Mouse (Mus musculus) heart, embryonic 13.5 days (tissue): Measurements from ENCODE around the gene Cct3. TPM values are rescaled to one million over a fixed set of nuclear protein-coding genes. Genes with fewer than 3 reads are reported as not detected.
"Not testable (repeated sequence)": the region's sequence is repeated elsewhere in the genome, so short reads cannot be mapped to it uniquely, and the experiment has no call there.

Experiments
- ATAC-seq: fragments of 200-750 bp; cut with Nextera tagmentation; 2 replicates; pipeline ENCODE4 v1.8.0; 2017; ENCODE audit warnings: moderate TSS enrichment; ENCODE audit not compliant: insufficient number of reproducible peaks, low FRiP score, low TSS enrichment; ENCODE audit errors: extremely low read depth
- H3K27ac ChIP-seq: fragments of 300-500 bp; sonication (generic); replicated peaks from 2 replicates; pipeline ENCODE4 v1.5.1; 2015; ENCODE audit warnings: moderate library complexity, mild to moderate bottlenecking, inconsistent platforms
- H3K27me3 ChIP-seq: fragments of 300-500 bp; sonication (generic); replicated peaks from 2 replicates; pipeline ENCODE4 v1.6.1; 2015; ENCODE audit warnings: mild to moderate bottlenecking, inconsistent platforms
- H3K36me3 ChIP-seq: fragments of 300-500 bp; sonication (generic); 2 replicates; pipeline ENCODE4 v1.6.1; 2015; ENCODE audit warnings: mild to moderate bottlenecking, inconsistent platforms
- H3K4me1 ChIP-seq: fragments of 300-500 bp; sonication (generic); 2 replicates; pipeline ENCODE4 v1.6.1; 2015; ENCODE audit warnings: inconsistent platforms
- H3K4me2 ChIP-seq: fragments of 300-500 bp; sonication (generic); 2 replicates; pipeline ENCODE4 v1.6.1; 2015; ENCODE audit warnings: inconsistent platforms, mild to moderate bottlenecking, moderate library complexity
- H3K4me3 ChIP-seq: fragments of 300-500 bp; sonication (generic); 2 replicates; pipeline ENCODE4 v1.5.1; 2015; ENCODE audit warnings: moderate library complexity, mild to moderate bottlenecking, inconsistent platforms
- H3K9ac ChIP-seq: fragments of 300-500 bp; sonication (generic); 2 replicates; pipeline ENCODE4 v1.6.1; 2015; ENCODE audit warnings: inconsistent platforms, mild to moderate bottlenecking, moderate library complexity
- H3K9me3 ChIP-seq: fragments of 300-500 bp; sonication (generic); 2 replicates; pipeline ENCODE4 v1.6.1; 2016; ENCODE audit warnings: inconsistent platforms
- WGBS: fragments of 180-500 bp; shearing (Covaris S2); methylation state at CpG from one replicate; pipeline ENCODE4 v1.1.7; 2015; ENCODE audit warnings: mixed read lengths; 5-methylcytosine and 5-hydroxymethylcytosine counted together
- polyA plus RNA-seq: library from polyadenylated mRNA; unstranded; fragments of >200 nt; fragmentation: Nextera tagmentation; extraction: Ambion mirVana; gene quantifications from 2 replicates; pipeline ENCODE4 v1.2.1, GENCODE M21; 2015

The Cct3 gene
- polyA plus RNA-seq, 1 experiment from 2014 or later, result 400 TPM

DNA sequence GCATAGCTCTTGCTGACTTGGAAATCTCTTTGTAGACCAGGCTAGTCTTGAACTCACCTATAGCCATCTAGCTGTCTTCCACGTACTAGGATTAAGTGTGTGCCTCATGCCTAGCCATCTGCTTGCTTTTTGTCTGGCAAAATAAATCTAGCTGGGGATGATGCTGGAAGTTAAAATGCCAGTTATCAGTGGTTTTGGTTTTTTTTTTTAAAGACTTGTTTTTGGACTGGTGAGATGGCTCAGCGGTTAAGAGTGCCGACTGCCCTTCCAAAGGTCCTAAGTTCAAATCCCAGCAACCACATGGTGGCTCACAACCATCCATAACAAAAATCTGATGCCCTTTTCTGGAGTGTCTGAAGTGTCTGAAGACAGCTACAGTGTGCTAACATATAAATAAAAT lies 25.1 kb upstream of the Cct3 start:
- H3K27ac ChIP-seq, result no peak overlapping the region
- no peak for ATAC-seq
- no peaks in the 10 kb centered on the region for H3K27me3 ChIP-seq
- no peak overlapping the region for H3K4me2 ChIP-seq
- no peak overlapping the region for H3K9ac ChIP-seq
- no peaks in the 10 kb centered on the region for H3K4me1 ChIP-seq
- H3K9me3 ChIP-seq, result no peaks in the 10 kb centered on the region
- H3K4me3 ChIP-seq, result no peak overlapping the region
- WGBS, result 81% methylated on average over 3 of the region's 3 CpGs
- H3K36me3 ChIP-seq, result no peaks in the 10 kb centered on the region

DNA sequence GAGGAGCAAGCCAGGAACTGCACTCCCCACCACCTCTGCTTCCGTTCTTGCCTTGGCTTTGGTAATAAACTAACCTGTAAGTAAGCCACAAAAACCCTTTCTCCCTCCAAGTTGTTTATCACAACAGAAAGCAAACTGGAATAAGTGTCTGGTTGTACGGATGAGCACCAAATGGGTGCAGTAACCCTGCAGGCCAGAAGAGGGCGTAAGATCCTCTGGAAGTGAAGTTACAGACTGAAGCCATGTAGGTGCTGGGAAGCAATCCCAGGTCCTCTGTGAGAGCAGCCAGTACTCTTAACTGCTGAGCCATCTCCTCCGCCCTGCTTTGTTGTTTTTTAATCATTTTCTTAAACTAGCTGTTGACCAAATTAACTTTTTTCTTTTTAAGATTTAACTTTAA lies 22.9 kb upstream of the Cct3 start:
- no peaks in the 10 kb centered on the region for H3K4me1 ChIP-seq
- no peaks in the 10 kb centered on the region for H3K36me3 ChIP-seq
- no peaks in the 10 kb centered on the region for H3K9me3 ChIP-seq
- no peak for ATAC-seq
- no peak overlapping the region for H3K27ac ChIP-seq
- no peaks in the 10 kb centered on the region for H3K27me3 ChIP-seq
- H3K4me3 ChIP-seq, result no peak overlapping the region
- H3K4me2 ChIP-seq, result no peak overlapping the region
- H3K9ac ChIP-seq, result no peak overlapping the region
- WGBS, result 88% methylated on average over 4 of the region's 4 CpGs

DNA sequence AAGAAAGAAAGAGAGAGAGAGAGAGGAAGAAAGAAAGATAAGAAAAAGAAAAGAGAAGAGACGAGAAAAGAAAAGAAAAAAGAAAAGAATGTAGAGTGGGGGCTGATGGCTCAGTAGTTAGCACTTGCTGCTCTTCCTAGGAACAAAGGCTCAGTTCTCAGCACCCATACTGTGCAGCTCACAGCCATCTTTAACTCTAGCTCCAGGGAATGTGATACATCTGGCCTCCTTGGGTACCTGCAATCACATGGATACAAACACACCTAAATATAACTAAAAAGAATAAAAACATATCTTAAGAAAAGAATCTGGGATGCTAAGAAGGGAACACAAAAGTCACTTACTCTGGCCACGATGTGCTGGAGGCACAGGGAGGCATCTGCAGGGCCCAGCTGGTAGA lies 20.8 kb upstream of the Cct3 start:
- no peak overlapping the region for H3K27ac ChIP-seq
- H3K4me1 ChIP-seq, result no peaks in the 10 kb centered on the region
- no peak for ATAC-seq
- H3K4me3 ChIP-seq, result no peak overlapping the region
- no peaks in the 10 kb centered on the region for H3K36me3 ChIP-seq
- no peak overlapping the region for H3K9ac ChIP-seq
- WGBS, result 62% methylated on average over 2 of the region's 2 CpGs
- H3K4me2 ChIP-seq, result no peak overlapping the region
- no peaks in the 10 kb centered on the region for H3K9me3 ChIP-seq
- H3K27me3 ChIP-seq, result no peaks in the 10 kb centered on the region

- Histone ChIP-seq H3K4me3 (no peak overlapping the region), H3K4me2 (no peak overlapping the region), H3K4me1 (no peaks in the 10 kb centered on the region), H3K27me3 (no peaks in the 10 kb centered on the region), H3K9me3 (no peaks in the 10 kb centered on the region), H3K36me3 (no peaks in the 10 kb centered on the region), H3K9ac (no peak overlapping the region), H3K27ac (no peak overlapping the region)
- ATAC-seq, result no peak
- 38% methylated on average over 7 of the region's 7 CpGs for WGBS
These were observed 20.3 kb upstream of the Cct3 start for GRCm38 (mm10) chr3:88276529-88277143.

GRCm38 (mm10) chr3:88280035-88280434 lies 16.9 kb upstream of the Cct3 start:
- Histone ChIP-seq H3K27me3 (no peaks in the 10 kb centered on the region), H3K4me3 (no peak overlapping the region), H3K36me3 (no peaks in the 10 kb centered on the region), H3K27ac (no peak overlapping the region), H3K4me1 (no peaks in the 10 kb centered on the region), H3K9me3 (no peaks in the 10 kb centered on the region), H3K9ac (no peak overlapping the region), H3K4me2 (no peak overlapping the region)
- no peak for ATAC-seq
- WGBS, result 81% methylated on average over 2 of the region's 2 CpGs

- H3K36me3 ChIP-seq, ATAC-seq, H3K9me3 ChIP-seq, H3K4me1 ChIP-seq, H3K27me3 ChIP-seq, H3K9ac ChIP-seq, H3K27ac ChIP-seq, H3K4me3 ChIP-seq, H3K4me2 ChIP-seq: not testable (repeated sequence)
- 61% methylated on average over 11 of the region's 11 CpGs for WGBS
These were observed 15.6 kb upstream of the Cct3 start for GRCm38 (mm10) chr3:88281141-88281916.

DNA sequence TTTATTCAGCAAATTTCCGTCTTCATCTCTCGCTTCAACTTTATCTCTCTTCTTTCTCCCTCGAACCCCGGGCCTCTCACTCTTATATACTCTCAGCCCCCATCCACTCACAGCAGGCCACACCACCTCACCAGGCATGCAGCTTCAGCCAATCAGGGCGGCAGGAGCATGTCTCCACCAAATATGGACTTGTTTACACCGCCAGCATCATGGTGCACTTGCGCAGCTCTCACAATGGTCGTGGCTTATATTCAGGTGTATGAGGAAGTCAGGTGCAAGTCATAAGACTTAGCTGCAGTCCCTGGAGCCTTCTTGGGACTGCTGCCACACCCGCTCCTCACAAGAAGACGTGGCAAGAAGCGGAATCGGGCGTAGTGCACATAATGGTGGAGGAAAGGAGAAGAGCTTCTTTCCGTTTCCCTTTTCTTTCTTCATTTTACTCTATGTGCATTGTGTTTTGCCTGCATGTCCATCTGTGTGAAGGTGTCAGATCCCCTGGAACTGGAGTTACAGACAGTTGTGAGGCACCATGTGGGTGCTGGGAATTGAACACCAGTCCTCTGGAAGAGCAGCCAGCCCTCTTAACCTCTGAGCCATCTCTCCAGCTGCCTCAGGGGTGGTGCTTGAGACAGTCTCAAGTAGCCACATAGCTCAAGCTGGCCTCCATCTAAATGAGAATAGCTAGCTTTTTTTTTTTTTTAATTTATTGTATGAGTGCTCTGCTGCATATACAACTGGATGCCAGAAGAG lies 11.9 kb upstream of the Cct3 start:
- WGBS, result 91% methylated on average over 14 of the region's 14 CpGs
- not testable (repeated sequence) for H3K27ac ChIP-seq, H3K9me3 ChIP-seq, H3K9ac ChIP-seq, H3K27me3 ChIP-seq, H3K4me1 ChIP-seq, ATAC-seq, H3K4me2 ChIP-seq, H3K4me3 ChIP-seq
- H3K36me3 ChIP-seq, result peaks cover 15% of the 10 kb centered on the region

- not testable (repeated sequence) for H3K9me3 ChIP-seq, H3K27ac ChIP-seq, H3K9ac ChIP-seq, H3K4me1 ChIP-seq, H3K4me2 ChIP-seq, H3K4me3 ChIP-seq, ATAC-seq, H3K27me3 ChIP-seq
- no CpG with 5 or more reads among the region's 2 CpGs for WGBS
- peaks cover 15% of the 10 kb centered on the region for H3K36me3 ChIP-seq
These were observed 11.4 kb upstream of the Cct3 start for GRCm38 (mm10) chr3:88285565-88285895.

DNA sequence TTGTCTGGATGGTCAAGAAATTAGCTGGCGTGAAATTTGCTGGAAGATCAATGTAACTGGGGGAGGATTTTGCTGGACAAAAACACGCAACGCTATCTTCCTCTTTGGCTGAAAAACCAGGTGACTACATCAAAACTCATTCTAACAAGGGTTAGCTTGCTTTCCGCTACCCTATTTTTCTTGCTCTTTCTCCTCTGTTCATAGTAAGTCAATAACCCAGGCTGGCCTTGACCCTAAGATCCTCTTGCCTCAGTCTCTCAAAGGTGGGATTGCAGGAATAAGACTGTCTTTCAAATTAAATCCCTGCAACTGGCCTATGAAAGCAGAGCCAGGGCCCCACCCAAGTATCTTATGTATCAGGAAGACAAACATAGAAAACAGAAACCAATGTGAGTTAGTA lies 9.8 kb upstream of the Cct3 start, which contains the start of gene Gm38392:
Gene Gm38392, minus strand, starts transcription at position 101 of the 400 bp plus-strand sequence.
- Histone ChIP-seq H3K9ac (no peak within 1 kb of the TSS), H3K27me3 (no peaks in the 10 kb centered on the region), H3K9me3 (no peaks in the 10 kb centered on the region), H3K36me3 (peaks cover 15% of the 10 kb centered on the region), H3K4me1 (no peaks in the 10 kb centered on the region), H3K4me2 (no peak within 1 kb of the TSS), H3K27ac (no peak within 1 kb of the TSS), H3K4me3 (no peak within 1 kb of the TSS)
- 88% methylated on average over 4 of the region's 4 CpGs for WGBS
- no peak for ATAC-seq

- 57% methylated on average over 8 of the region's 10 CpGs for WGBS
- not testable (repeated sequence) for H3K27ac ChIP-seq, H3K4me2 ChIP-seq, H3K4me3 ChIP-seq, H3K27me3 ChIP-seq, H3K9ac ChIP-seq, H3K9me3 ChIP-seq, H3K4me1 ChIP-seq, ATAC-seq
- peaks cover 15% of the 10 kb centered on the region for H3K36me3 ChIP-seq
These were observed 8.7 kb upstream of the Cct3 start for GRCm38 (mm10) chr3:88288133-88288713.

DNA sequence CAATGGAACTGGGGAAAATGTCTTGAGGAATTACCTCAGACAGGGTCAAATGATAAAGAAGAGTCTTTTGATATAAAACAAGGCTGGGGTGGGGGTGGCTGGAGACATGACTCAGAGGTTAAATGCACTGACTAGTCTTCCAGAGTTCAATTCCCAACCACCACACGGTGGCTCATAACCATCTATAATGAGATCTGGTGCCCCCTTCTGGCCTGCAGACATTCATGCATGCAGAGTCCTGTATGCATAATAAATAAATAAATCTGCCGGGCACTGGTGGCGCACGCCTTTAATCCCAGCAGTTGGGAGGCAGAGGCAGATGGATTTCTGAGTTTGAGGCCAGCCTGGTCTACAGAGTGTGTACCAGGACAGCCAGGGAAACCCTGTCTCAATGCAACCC lies 4.9 kb upstream of the Cct3 start:
- no peak for ATAC-seq
- no peaks in the 10 kb centered on the region; the same call in 1 of the 2 replicates for H3K36me3 ChIP-seq
- no peaks in the 10 kb centered on the region for H3K27me3 ChIP-seq
- H3K4me1 ChIP-seq, result peaks cover 9% of the 10 kb centered on the region
- H3K4me3 ChIP-seq, result no peak overlapping the region
- no peak overlapping the region for H3K9ac ChIP-seq
- H3K4me2 ChIP-seq, result no peak overlapping the region
- H3K27ac ChIP-seq, result no peak overlapping the region
- no peaks in the 10 kb centered on the region for H3K9me3 ChIP-seq
- 54% methylated on average over 4 of the region's 4 CpGs for WGBS
